Mouse (Mus musculus) heart, postnatal 0 days (tissue): Measurements from ENCODE around the gene Fam20b.

Experiments used
- CTCF ChIP-seq: IDR thresholded peaks from 2 replicates; pipeline ENCODE4 v1.5.1; 2016; ENCODE audit warnings: antibody characterized with exemption, control low read depth, low read depth
- EP300 ChIP-seq: IDR thresholded peaks from 2 replicates; pipeline ENCODE4 v1.6.1; 2016; ENCODE audit warnings: antibody characterized with exemption, low read depth

DNA sequence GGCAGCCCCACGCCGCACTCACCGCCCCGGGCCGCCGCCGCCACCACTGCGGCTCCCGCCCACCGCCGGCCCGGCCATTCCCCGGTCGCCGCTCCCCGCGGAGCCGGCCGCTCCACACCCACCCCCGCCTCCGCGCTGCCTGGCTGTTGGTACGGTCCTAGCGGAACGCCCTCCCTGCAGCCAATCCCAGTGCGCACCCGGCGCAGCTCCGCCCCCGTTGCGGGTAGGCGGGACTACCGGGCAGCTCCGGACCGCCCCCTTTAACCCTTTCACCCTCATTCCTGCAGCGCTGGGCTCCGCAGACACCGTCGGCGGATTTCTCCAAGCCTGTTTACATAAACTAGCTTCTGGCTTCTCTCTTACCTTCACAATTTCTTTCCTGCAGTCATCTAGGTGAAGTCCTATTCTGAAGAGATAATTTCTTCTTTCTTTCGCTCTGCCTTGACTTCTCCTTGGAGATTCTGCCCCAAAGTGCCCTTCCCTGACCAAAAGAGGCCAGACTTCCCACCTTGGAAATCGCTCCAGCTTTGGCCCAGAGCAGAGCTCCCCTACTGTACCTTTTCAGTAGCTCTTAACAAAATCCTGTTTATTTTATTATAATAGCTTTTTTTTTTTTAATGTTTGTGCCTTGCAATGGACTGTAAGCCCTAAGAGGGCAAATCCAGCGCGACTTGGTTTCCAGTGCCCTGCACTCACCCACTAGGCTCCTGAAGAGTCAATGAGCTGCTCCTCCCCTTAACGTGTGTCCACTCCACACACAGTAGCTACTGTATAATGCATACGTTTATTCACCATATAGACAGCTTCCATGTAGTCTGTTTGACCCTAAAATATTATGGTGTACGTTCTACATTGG is at the start of gene Fam20b:
- TF ChIP-seq CTCF (no peak; the same call in 1 of the 2 replicates), EP300 (no peak)
